Mouse (Mus musculus) sigmoid colon, adult 10 weeks (tissue): Measurements from ENCODE around the gene Frs2. TPM values are rescaled to one million over a fixed set of nuclear protein-coding genes. Genes with fewer than 3 reads are reported as not detected.

Experiments used
- polyA plus RNA-seq: library from polyadenylated mRNA; stranded (reverse); fragments of 350-450 nt; fragmentation: Illumina TruSeq; extraction: RNeasy Lipid Tissue Mini Kit (QIAGEN cat#74804); gene quantifications from one replicate; pipeline ENCODE4 v1.2.3, GENCODE M21; 2014; ENCODE audit warnings: low read depth, low replicate concordance

Frs2 gene
- 46.7 TPM for polyA plus RNA-seq

GRCm38 (mm10) chr10:117148361-117149003 lies at the start of gene Frs2:
Gene Frs2 (minus strand): TSS chr10:117148534.

GRCm38 (mm10) chr10:117063254-117064021 lies 84.9 kb downstream of the Frs2 start, which contains the start of gene Cct2:
Gene Cct2 (minus strand): TSS chr10:117063814.

GRCm38 (mm10) chr10:117045175-117046056 lies 102.9 kb downstream of the Frs2 start, which contains the start of gene Lrrc10:
Gene Lrrc10 (plus strand): TSS chr10:117045341.

Other genes with a start within 250 kb of the Frs2 start
- gene Rab3ip, start 197.8 kb downstream of the Frs2 start, polyA plus RNA-seq: 20.3 TPM
- not detected for gene Gm10271, start 175.9 kb downstream of the Frs2 start, polyA plus RNA-seq
- gene Best3, start 162.2 kb downstream of the Frs2 start, polyA plus RNA-seq: not detected
- gene Lrrc10, start 103.2 kb downstream of the Frs2 start, polyA plus RNA-seq: not detected
- gene Cct2, start 84.7 kb downstream of the Frs2 start, polyA plus RNA-seq: 200 TPM
- 70.3 TPM for gene Yeats4, start 76.0 kb upstream of the Frs2 start, polyA plus RNA-seq
- gene 9530003J23Rik, start 90.2 kb upstream of the Frs2 start, polyA plus RNA-seq: not detected
- 279 TPM for gene Lyz2, start 133.8 kb upstream of the Frs2 start, polyA plus RNA-seq
- 24.5 TPM for gene Lyz1, start 144.3 kb upstream of the Frs2 start, polyA plus RNA-seq
- gene Cpsf6, start 231.5 kb upstream of the Frs2 start, polyA plus RNA-seq: 142 TPM